In the genomic region with DNA sequence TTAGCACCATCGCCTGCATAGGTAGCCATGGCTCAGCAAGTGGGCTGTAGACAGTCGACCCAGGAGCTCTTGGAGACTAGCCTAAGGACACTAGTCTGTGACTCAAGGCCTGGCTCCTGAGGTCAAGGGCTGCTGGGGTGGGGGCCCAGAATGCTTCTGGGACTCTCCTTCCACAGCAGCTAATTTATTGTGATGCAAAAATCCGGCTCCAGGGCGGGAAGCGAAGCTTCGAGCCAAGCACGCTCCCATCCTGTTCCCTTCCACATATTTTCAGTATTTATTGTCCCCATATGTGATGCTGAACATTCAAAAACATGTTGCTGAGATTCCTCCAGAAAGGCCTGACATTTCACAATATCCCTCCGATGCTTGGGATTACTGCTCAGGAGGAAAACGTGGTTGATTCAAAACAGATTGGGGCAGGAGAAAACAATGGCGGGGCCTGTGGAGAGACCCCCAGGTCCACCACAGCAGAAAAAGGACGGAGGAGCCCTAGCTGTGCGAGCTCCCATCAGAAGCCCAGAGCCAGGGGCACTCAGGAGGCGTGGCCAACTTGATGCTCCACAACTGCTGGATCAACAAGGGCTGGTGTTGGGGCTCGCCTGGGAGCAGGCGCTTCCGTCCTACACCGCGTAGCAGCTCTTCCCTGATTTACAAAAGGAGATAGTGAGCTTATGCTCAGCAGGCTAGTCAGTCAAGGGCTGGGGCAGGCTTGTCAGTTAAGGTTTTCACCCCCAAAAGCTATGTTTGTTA, we compare ENCODE assay signal across 10 mouse cellular contexts.
DNase-seq lines count a peak whose midpoint lies in the region; ATAC-seq and TF ChIP-seq lines count a peak whose summit lies in the region.
"Had no signal": no experiment of that assay in that cellular context is flagged by ENCODE, and none has a peak within 500 bp of the region (broad histone marks: within the 10 kb centered on the region; RNA-seq: fewer than 3 reads in every experiment).

No protein-coding gene starts in this region.

- no peak overlapping the region for H3K4me2 ChIP-seq in liver, embryonic 12.5 days
- H3K4me2 ChIP-seq in liver, postnatal 0 days (ENCODE audit: low read depth, low read length), result no peak overlapping the region
- peak overlapping the region; percentile 26; the same call in 1 of the 2 replicates for H3K4me2 ChIP-seq in embryonic facial prominence, embryonic 12.5 days (replicated peaks)
- H3K4me2 ChIP-seq in hindbrain, embryonic 13.5 days, result 0 out of 2 replicates have a peak overlapping the region, but pooled peaks have one; percentile 3
- no peak overlapping the region for H3K4me2 ChIP-seq in neural tube, embryonic 12.5 days (replicated peaks)

- H3K9ac ChIP-seq in liver, embryonic 12.5 days, result no peak overlapping the region
- H3K9ac ChIP-seq in liver, postnatal 0 days (replicated peaks), result no peak overlapping the region
- no peak overlapping the region for H3K9ac ChIP-seq in embryonic facial prominence, embryonic 12.5 days
- no peak overlapping the region for H3K9ac ChIP-seq in hindbrain, embryonic 13.5 days
- H3K9ac ChIP-seq in neural tube, embryonic 12.5 days, result no peak overlapping the region
- H3K9ac ChIP-seq: liver, embryonic 14.5 days had no signal

- H3K36me3 ChIP-seq in liver, embryonic 12.5 days, result no peaks in the 10 kb centered on the region
- no peaks in the 10 kb centered on the region for H3K36me3 ChIP-seq in liver, postnatal 0 days (replicated peaks; ENCODE audit: insufficient read depth, low read length)
- H3K36me3 ChIP-seq in embryonic facial prominence, embryonic 12.5 days, result no peaks in the 10 kb centered on the region
- no peaks in the 10 kb centered on the region for H3K36me3 ChIP-seq in hindbrain, embryonic 13.5 days
- no peaks in the 10 kb centered on the region for H3K36me3 ChIP-seq in neural tube, embryonic 12.5 days

- ATAC-seq in liver, embryonic 12.5 days, result peak; percentile 35
- no peak for ATAC-seq in liver, postnatal 0 days
- peak; percentile 59 for ATAC-seq in embryonic facial prominence, embryonic 12.5 days (ENCODE audit: insufficient number of reproducible peaks, insufficient read depth, low FRiP score, low TSS enrichment)
- peak; percentile 41; the same call in 1 of the 2 replicates for ATAC-seq in hindbrain, embryonic 13.5 days (ENCODE audit: low FRiP score)
- peak; percentile 33; the same call in 1 of the 2 replicates for ATAC-seq in neural tube, embryonic 12.5 days (ENCODE audit: low FRiP score, low read depth)

- H3K9me3 ChIP-seq in liver, embryonic 12.5 days (replicated peaks), result no peaks in the 10 kb centered on the region
- H3K9me3 ChIP-seq in liver, postnatal 0 days (ENCODE audit: low read length), result no peaks in the 10 kb centered on the region
- no peaks in the 10 kb centered on the region for H3K9me3 ChIP-seq in embryonic facial prominence, embryonic 12.5 days
- no peaks in the 10 kb centered on the region for H3K9me3 ChIP-seq in hindbrain, embryonic 13.5 days
- no peaks in the 10 kb centered on the region for H3K9me3 ChIP-seq in neural tube, embryonic 12.5 days

- DNase-seq in liver, postnatal 0 days, result no peak
- no peak for DNase-seq in spleen, adult 12 weeks (ENCODE audit: low spot score)
- DNase-seq in ovary, postnatal 14 days (ENCODE audit: low spot score), result no peak
- DNase-seq: cerebellum, adult 8-10 months; gastrocnemius, postnatal 36 days had no signal

- 33% methylated on average over 18 of the region's 18 CpGs for WGBS in liver, embryonic 12.5 days (ENCODE audit: insufficient replicate concordance)
- 44% methylated on average over 18 of the region's 18 CpGs for WGBS in liver, postnatal 0 days (ENCODE audit: insufficient replicate concordance)
- WGBS in embryonic facial prominence, embryonic 12.5 days, result 15% methylated on average over 18 of the region's 18 CpGs
- 20% methylated on average over 18 of the region's 18 CpGs for WGBS in hindbrain, embryonic 13.5 days
- WGBS in neural tube, embryonic 12.5 days, result 25% methylated on average over 18 of the region's 18 CpGs

- no peak overlapping the region for H3K4me3 ChIP-seq in liver, embryonic 12.5 days
- no peak overlapping the region for H3K4me3 ChIP-seq in liver, postnatal 0 days (ENCODE audit: low read depth, low read length)
- no peak overlapping the region for H3K4me3 ChIP-seq in embryonic facial prominence, embryonic 12.5 days
- H3K4me3 ChIP-seq in hindbrain, embryonic 13.5 days, result no peak overlapping the region
- H3K4me3 ChIP-seq in neural tube, embryonic 12.5 days, result no peak overlapping the region

- TF ChIP-seq EP300 in liver, postnatal 0 days (IDR thresholded peaks at IDR 0.05; ENCODE audit: low read depth), result no peak

- H3K4me1 ChIP-seq in liver, embryonic 12.5 days, result no peaks in the 10 kb centered on the region
- no peaks in the 10 kb centered on the region for H3K4me1 ChIP-seq in liver, postnatal 0 days (ENCODE audit: insufficient read depth)
- H3K4me1 ChIP-seq in embryonic facial prominence, embryonic 12.5 days, result peaks cover 10% of the 10 kb centered on the region
- peaks cover 10% of the 10 kb centered on the region for H3K4me1 ChIP-seq in hindbrain, embryonic 13.5 days (replicated peaks)
- peaks cover 7% of the 10 kb centered on the region; the same call in 1 of the 2 replicates for H3K4me1 ChIP-seq in neural tube, embryonic 12.5 days

- H3K27me3 ChIP-seq in liver, embryonic 12.5 days (replicated peaks), result no peaks in the 10 kb centered on the region; the same call in 1 of the 2 replicates
- no peaks in the 10 kb centered on the region for H3K27me3 ChIP-seq in liver, postnatal 0 days (ENCODE audit: insufficient read depth, low read length)
- H3K27me3 ChIP-seq in embryonic facial prominence, embryonic 12.5 days, result no peaks in the 10 kb centered on the region
- H3K27me3 ChIP-seq in hindbrain, embryonic 13.5 days, result no peaks in the 10 kb centered on the region
- H3K27me3 ChIP-seq in neural tube, embryonic 12.5 days (replicated peaks), result no peaks in the 10 kb centered on the region

- H3K27ac ChIP-seq in liver, embryonic 12.5 days, result no peak overlapping the region
- no peak overlapping the region for H3K27ac ChIP-seq in liver, postnatal 0 days (ENCODE audit: low read depth)
- peak overlapping the region; percentile 54; the same call in 1 of the 2 replicates for H3K27ac ChIP-seq in embryonic facial prominence, embryonic 12.5 days
- no peak overlapping the region for H3K27ac ChIP-seq in hindbrain, embryonic 13.5 days
- H3K27ac ChIP-seq in neural tube, embryonic 12.5 days, result no peak overlapping the region
- H3K27ac ChIP-seq: liver, embryonic 14.5 days had no signal

- TF ChIP-seq CTCF in liver, postnatal 0 days (IDR thresholded peaks at IDR 0.05; ENCODE audit: low read depth), result no peak

Comparison
In these comparisons a context has a peak if more than half of its experiments do, and no peak if none do; other contexts are left out.
1. H3K4me2 ChIP-seq: peak in embryonic facial prominence, embryonic 12.5 days (single experiment) and hindbrain, embryonic 13.5 days (single experiment); none in liver, embryonic 12.5 days (single experiment), liver, postnatal 0 days (single experiment) and neural tube, embryonic 12.5 days (single experiment).